Mouse (Mus musculus): ENCODE results near the gene Dynll1.

Dynll1 gene

DNA sequence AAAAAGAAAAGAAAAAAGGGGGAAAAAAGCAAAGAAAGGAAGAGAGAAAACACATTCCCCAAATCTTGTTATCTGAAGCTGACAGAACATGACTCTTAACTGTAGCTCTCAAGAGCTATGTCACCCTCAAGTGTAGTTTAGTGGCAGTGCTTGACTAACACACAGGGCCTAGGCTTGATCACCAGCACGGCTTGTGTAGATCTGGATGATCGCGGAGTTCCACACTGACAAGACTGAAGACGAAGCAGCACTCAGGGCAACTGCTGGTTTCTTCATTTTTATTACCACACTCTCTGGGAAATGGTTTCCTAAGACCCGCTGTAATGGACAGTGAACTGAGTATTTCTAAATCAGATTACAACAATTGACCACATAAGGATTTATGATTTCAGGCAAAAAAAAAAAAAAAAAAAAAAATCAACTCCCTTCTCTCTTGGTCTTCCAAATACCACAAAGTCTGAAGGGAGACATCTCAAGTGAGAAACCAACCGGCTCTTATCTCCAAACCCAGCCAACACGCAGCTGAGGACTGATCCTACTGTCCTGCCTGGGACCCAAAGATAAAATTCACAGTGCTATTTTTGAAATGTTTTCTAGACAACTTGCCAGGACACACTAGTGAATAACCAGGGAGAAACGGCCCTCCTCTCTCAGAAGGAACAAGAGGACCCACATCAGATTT, 33.9 kb downstream of the Dynll1 start:
- DNase-seq: no peak

GRCm38 (mm10) chr5:115266340-115266739, 34.5 kb downstream of the Dynll1 start:
- no peak for DNase-seq

GRCm38 (mm10) chr5:115262502-115263291, 38.1 kb downstream of the Dynll1 start:
- DNase-seq: no peak

- DNase-seq: no peak
These were observed 38.9 kb downstream of the Dynll1 start for GRCm38 (mm10) chr5:115261880-115262279.

GRCm38 (mm10) chr5:115261141-115261540, 39.7 kb downstream of the Dynll1 start:
- no peak for DNase-seq

- DNase-seq: no peak
These were observed 40.4 kb downstream of the Dynll1 start for GRCm38 (mm10) chr5:115260356-115260755.

DNA sequence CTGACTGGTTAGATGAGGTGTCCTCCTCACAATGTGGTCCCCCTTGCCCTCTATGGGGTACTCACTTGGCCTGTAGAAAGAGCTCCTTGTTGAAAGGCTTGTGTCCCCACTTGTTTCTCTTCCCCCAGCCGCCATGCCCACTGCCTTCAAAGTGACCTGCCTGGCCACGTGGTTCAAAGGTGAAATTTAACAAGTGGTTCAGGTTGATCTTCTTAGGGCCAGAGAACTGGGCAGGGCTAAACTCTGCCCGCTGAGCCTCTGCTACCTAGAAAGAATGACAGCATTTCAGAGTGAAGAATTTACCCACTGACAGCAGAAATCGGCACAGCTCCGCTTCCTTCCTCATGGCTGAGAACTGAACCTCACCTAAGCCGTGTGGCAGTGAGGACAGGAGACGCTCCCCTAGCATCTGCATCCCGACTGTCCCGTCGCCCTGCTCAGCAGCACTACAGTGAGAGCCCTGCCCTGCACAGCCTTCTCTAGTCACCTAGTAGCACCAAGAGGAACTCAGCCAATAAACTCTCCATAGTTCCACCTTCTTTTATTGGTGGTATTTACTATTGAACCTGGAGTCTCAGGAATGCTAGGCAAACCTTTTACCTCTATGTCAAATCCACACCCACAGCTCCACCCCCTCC, 43.8 kb downstream of the Dynll1 start:
- DNase-seq: no peak

- no peak for DNase-seq
These were observed 45.3 kb downstream of the Dynll1 start for GRCm38 (mm10) chr5:115255472-115255871.

All from cerebellum, postnatal 36 days (tissue).